Mouse (Mus musculus) heart, embryonic 14.5 days (tissue): ENCODE results near the gene Rnf7. TPM values are rescaled to one million over a fixed set of nuclear protein-coding genes. Genes with fewer than 3 reads are reported as not detected.

ENCODE experiments used
- ATAC-seq: fragments of 200-750 bp; cut with Nextera tagmentation; 2 replicates; pipeline ENCODE4 v1.8.0; 2017; ENCODE audit warnings: low read depth, moderate TSS enrichment; ENCODE audit not compliant: insufficient number of reproducible peaks, insufficient read depth, low FRiP score
- H3K27ac ChIP-seq, 2 experiments: fragments of 200-500 bp in 1 of 2; fragments of 300-500 bp in 1 of 2; sonication (generic) in 1 of 2; replicated peaks in 1 of 2; 2 replicates each; pipeline ENCODE4 v1.5.1; 2012 to 2014; ENCODE audit warnings: low read depth in 2 of 2, low read length in 2 of 2, control low read depth in 1 of 2, mild to moderate bottlenecking in 1 of 2, mixed read lengths in 1 of 2; ENCODE audit not compliant: control insufficient read depth in 1 of 2, insufficient read depth in 1 of 2
- H3K27me3 ChIP-seq: fragments of 300-500 bp; sonication (generic); 2 replicates; pipeline ENCODE4 v1.6.1; 2014; ENCODE audit warnings: mild to moderate bottlenecking, low read length, control low read depth; ENCODE audit not compliant: control insufficient read depth, insufficient read depth
- H3K36me3 ChIP-seq: fragments of 300-500 bp; sonication (generic); 2 replicates; pipeline ENCODE4 v1.6.1; 2014; ENCODE audit warnings: mild to moderate bottlenecking, control low read depth, low read length, mixed read lengths; ENCODE audit not compliant: control insufficient read depth, insufficient read depth
- H3K4me1 ChIP-seq, 2 experiments: fragments of 200-500 bp in 1 of 2; fragments of 300-500 bp in 1 of 2; sonication (generic) in 1 of 2; 2 replicates each; pipeline ENCODE4 v1.6.1; 2012 to 2014; ENCODE audit warnings: low read length in 2 of 2, control low read depth in 1 of 2, mixed read lengths in 1 of 2; ENCODE audit not compliant: control insufficient read depth in 2 of 2, insufficient read depth in 2 of 2
- H3K4me2 ChIP-seq: fragments of 300-500 bp; sonication (generic); 2 replicates; pipeline ENCODE4 v1.6.1; 2014; ENCODE audit warnings: mild to moderate bottlenecking, low read length
- H3K4me3 ChIP-seq, 2 experiments: fragments of 200-500 bp in 1 of 2; fragments of 300-500 bp in 1 of 2; sonication (generic) in 1 of 2; 2 replicates each; pipeline ENCODE4 v1.5.1; 2012 to 2014; ENCODE audit warnings: low read length in 2 of 2, mild to moderate bottlenecking in 2 of 2, control low read depth in 1 of 2, low read depth in 1 of 2, moderate library complexity in 1 of 2; ENCODE audit not compliant: control insufficient read depth in 1 of 2, insufficient read depth in 1 of 2
- H3K9ac ChIP-seq: fragments of 300-500 bp; sonication (generic); 2 replicates; pipeline ENCODE4 v1.6.1; 2014; ENCODE audit warnings: mild to moderate bottlenecking, low read length
- H3K9me3 ChIP-seq: fragments of 300-500 bp; sonication (generic); 2 replicates; pipeline ENCODE4 v1.6.1; 2016; ENCODE audit warnings: low read length, control low read depth; ENCODE audit not compliant: control insufficient read depth
- WGBS: fragments of 180-500 bp; shearing (Covaris S2); extraction: QIAGEN DNeasy Blood & Tissue Kit; methylation state at CpG from one replicate; pipeline ENCODE4 v1.1.7; 2014; 5-methylcytosine and 5-hydroxymethylcytosine counted together
- polyA plus RNA-seq: library from polyadenylated mRNA; unstranded; fragments of >200 nt; fragmentation: Nextera tagmentation; extraction: Ambion mirVana; gene quantifications from 2 replicates; pipeline ENCODE4 v1.2.1, GENCODE M21; 2014

The Rnf7 gene
- polyA plus RNA-seq, 1 experiment from 2014 or later: 257 TPM

DNA sequence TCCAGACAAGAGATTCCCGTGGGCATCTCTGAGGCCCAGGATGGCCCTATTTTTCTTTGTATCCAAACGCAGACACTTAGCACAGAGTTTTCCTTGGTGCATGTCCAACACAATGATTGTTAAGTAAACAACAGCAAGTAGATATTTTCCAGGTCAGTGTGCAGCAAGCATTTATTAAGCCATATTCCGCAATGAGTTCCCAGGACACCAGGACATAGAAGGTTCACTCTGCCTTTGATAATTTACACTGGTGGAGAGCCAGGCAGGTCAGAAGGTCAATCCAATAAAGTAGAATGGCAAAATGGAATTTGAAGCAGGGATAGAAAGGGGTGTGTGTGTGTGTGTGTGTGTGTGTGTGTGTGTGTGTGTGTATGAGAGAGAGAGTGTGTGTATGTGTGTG, 47.4 kb downstream of the Rnf7 start:
- peaks cover 8 to 12% of the 10 kb centered on the region in 2 experiments for H3K4me1 ChIP-seq
- no peak overlapping the region for H3K9ac ChIP-seq
- H3K36me3 ChIP-seq: no peaks in the 10 kb centered on the region
- ATAC-seq: no peak
- H3K4me2 ChIP-seq: no peak overlapping the region
- no peak overlapping the region for H3K27ac ChIP-seq
- no peak overlapping the region for H3K4me3 ChIP-seq
- WGBS: 70% methylated on average over 3 of the region's 3 CpGs
- no peaks in the 10 kb centered on the region for H3K27me3 ChIP-seq
- no peaks in the 10 kb centered on the region for H3K9me3 ChIP-seq

DNA sequence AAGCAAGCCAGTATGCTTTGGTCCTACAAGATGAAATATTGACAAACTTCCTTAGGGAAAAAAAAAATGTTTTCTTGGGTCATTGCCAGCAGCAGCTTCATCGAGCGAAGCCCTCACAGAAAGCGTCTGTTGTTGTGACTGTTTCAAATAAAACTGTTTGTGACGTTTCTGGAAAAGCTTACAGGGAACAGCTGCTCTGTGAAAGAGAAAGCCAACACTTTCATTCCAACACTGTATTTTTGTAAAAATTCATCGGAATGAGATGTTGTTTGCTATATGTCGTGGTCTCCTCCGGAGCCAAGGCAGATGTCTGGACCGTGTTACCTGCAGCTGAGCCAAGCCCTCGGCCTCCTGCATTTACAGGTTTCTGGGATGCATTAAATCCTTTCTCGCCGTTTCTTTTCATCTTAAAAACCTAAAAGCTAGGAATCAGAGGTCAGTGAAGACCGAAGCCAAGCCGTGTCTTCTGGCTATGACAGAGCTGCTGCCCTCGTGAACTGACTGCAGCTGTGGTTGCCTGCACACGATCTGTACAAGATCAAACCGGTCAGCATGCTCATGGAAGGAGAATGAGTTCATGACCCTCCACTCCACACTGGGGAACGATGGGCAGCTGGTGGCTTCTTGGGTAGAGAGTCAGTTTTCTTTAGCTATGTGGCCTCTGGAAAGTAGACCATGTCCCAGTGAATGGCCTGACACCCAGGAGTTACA, 50.0 kb downstream of the Rnf7 start:
- Histone ChIP-seq H3K4me1 (no peaks in the 10 kb centered on the region), H3K4me3 (no peak overlapping the region), H3K4me2 (no peak overlapping the region), H3K27ac (peak overlapping the region in 1 of 2 experiments; percentile 26; a peak in 1 of 4 replicates), H3K36me3 (no peaks in the 10 kb centered on the region), H3K9me3 (no peaks in the 10 kb centered on the region), H3K27me3 (no peaks in the 10 kb centered on the region), H3K9ac (no peak overlapping the region)
- 75% methylated on average over 17 of the region's 17 CpGs for WGBS
- ATAC-seq: no peak

DNA sequence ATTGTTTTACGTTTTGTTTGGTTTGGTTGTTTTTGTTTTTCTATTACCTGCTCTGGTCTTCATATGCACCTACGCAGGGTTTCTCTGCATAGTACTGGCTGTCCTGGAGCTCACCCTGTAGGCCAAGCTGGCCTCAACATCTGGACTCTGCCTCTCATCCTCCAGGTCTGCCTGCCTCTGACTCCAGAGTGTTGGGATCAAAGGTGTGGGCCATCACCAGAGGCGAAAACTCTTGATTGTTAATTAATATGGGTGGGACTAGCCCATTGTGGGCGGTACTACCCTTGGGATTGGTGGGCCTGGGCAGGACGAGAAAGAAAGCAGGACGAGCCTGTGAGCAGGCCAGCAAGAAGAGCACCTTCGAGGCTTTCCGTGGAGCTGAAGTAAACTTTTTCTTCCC, 54.4 kb downstream of the Rnf7 start:
- WGBS: 45% methylated on average over 8 of the region's 8 CpGs
- Histone ChIP-seq H3K4me2 (no peak overlapping the region), H3K9me3 (no peaks in the 10 kb centered on the region), H3K4me1 (no peaks in the 10 kb centered on the region), H3K27me3 (no peaks in the 10 kb centered on the region), H3K4me3 (no peak overlapping the region), H3K36me3 (no peaks in the 10 kb centered on the region), H3K9ac (no peak overlapping the region), H3K27ac (no peak overlapping the region)
- ATAC-seq: no peak

Other genes with a start within 250 kb of the Rnf7 start
- 135 and 138 TPM in 2 replicates for gene Atp1b3, start 114.2 kb downstream of the Rnf7 start, polyA plus RNA-seq
- not detected in 2 replicates for gene Gm28729, start 46.6 kb upstream of the Rnf7 start, polyA plus RNA-seq
- gene Rasa2, start 152.9 kb upstream of the Rnf7 start, polyA plus RNA-seq: 12.6 and 14.2 TPM in 2 replicates